Mouse (Mus musculus) cortical plate, adult 2 months (tissue): Measurements from ENCODE around the gene Klf3. TPM values are rescaled to one million over a fixed set of nuclear protein-coding genes. Genes with fewer than 3 reads are reported as not detected.
"Not testable (repeated sequence)": the region's sequence is repeated elsewhere in the genome, so short reads cannot be mapped to it uniquely, and the experiment has no call there.

Experiments used
- H3K27ac ChIP-seq: fragments of 200-500 bp; 2 replicates; pipeline ENCODE4 v1.5.1; 2012; ENCODE audit warnings: low read length, control low read depth, inconsistent platforms; ENCODE audit not compliant: insufficient read depth
- H3K4me1 ChIP-seq: fragments of 200-500 bp; 2 replicates; pipeline ENCODE4 v1.6.1; 2011; ENCODE audit warnings: low read length; ENCODE audit not compliant: control insufficient read depth, insufficient read depth
- H3K4me3 ChIP-seq: fragments of 200-500 bp; 2 replicates; pipeline ENCODE4 v1.5.1; 2011; ENCODE audit warnings: mild to moderate bottlenecking, low read length, control low read depth; ENCODE audit not compliant: insufficient read depth
- CTCF ChIP-seq: fragments of 200-500 bp; IDR thresholded peaks from 2 replicates; pipeline ENCODE4 v1.5.1; 2011; ENCODE audit warnings: mild to moderate bottlenecking, control low read depth, low read length; ENCODE audit not compliant: insufficient read depth; ENCODE audit errors: extremely low read depth
- POLR2A ChIP-seq: fragments of 200-500 bp; IDR thresholded peaks from 2 replicates; pipeline ENCODE4 v1.6.1; 2011; ENCODE audit warnings: mild to moderate bottlenecking, low read length, control low read depth; ENCODE audit not compliant: insufficient read depth; ENCODE audit errors: extremely low read depth
- polyA plus RNA-seq: library from polyadenylated mRNA; depleted of rRNA; stranded (reverse); fragments of >200 nt; gene quantifications from 2 replicates; pipeline ENCODE4 v1.2.3, GENCODE M21; 2012; rRNA removed

The Klf3 gene
- polyA plus RNA-seq, 1 experiment = 18.7 TPM

DNA sequence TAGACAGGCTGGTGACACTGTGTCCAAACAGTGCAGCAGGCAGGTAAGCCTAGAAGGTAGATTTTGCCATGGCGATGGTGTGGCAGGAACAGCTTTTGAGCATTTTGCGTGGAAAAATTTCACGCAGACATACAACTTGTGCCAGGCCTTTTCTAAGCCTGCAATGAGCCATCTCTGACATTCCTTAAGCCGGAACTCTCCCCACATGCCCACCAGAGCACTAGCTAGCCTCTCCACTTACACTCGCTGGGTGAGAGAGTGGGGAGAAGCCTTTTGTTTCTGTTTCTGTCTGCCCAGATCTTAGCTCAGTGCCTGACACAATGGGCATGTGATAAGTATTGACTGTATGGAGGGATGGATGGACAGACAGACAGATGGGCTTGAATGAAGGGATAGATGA lies 64.4 kb downstream of the Klf3 start:
- TF ChIP-seq CTCF (no peak), POLR2A (no peak)
- Histone ChIP-seq H3K4me1 (no peaks in the 10 kb centered on the region), H3K4me3 (no peak overlapping the region)

DNA sequence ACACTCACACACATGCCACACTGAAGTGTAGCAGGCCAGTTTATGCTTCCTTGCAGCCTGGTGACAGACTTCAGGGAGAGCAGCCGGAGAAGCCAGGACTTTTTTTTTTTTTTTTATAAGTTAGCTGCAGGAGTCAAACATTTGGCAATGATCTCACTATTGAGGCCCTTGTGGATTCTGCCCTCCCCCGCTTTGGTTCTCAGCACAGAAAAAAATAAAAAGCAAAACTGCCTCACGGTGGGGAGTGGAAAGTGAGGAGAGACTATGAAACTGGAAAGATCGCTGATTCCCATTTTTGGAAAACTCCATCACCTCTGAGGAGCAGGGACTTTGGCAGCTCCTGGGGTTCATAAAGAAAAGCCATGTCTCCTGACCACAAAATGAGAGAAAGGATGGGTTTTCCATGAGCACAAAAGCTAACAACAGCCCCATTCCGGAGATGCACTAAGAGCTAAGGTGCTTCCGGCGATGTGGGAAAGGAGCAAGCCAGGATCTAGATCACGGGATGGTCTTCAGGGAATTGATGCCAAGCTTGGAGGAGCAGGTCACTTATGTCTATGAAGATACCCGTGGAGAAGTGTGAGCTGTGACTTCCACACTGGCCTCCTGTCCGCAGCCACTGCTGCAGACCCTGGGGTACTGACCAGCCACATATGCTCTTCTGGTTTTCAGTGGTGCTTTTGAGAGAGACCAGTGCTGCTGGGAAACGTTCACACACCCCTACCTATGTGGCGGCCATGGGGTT lies 73.1 kb downstream of the Klf3 start:
- Histone ChIP-seq H3K27ac (no peak overlapping the region), H3K4me3 (no peak overlapping the region)
- TF ChIP-seq CTCF (no peak), POLR2A (no peak)

More for the DNA sequence above, 64.4 kb downstream of the Klf3 start:
- H3K27ac ChIP-seq = no peak overlapping the region

DNA sequence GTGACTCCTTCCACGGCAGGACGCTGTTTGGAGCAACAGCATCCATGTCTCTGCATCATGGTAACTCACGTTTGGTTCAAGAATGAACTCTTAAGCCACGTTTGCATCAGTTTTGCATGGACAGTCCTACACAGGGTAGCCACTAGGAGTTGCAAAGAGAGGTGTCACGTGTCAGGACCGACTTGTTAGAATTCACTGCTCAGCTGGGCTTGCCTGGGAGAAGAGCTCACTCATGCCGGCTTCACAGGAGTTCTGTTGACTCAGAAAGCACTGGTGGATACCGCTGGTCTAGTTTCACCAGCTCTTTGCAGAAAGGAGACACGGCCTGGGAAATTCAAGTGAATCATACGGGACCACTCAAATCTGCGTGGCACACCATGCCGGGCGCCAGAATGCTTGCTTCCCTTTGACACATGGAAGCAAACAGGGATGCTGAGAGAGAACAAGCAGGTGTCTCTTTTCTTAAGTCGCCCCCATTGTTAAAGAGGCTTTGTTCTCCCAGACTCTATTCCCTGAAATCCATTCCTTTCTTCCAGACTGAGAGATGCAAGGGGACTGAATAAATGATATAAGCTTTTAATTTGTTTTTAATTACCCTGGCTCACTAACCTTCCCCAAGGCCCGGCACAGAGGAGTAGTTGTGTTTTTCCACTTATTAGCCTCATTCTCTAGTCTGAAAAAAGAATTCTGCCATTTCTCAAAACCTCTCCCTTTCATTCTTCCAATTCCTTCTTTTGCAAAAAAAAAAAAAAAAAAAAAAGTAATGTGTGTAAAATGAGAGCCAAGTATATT lies 74.2 kb downstream of the Klf3 start:
- H3K27ac ChIP-seq = no peak overlapping the region
- no peak for TF ChIP-seq POLR2A
- TF ChIP-seq CTCF = no peak
- H3K4me1 ChIP-seq = peaks cover 3% of the 10 kb centered on the region; the same call in 1 of the 2 replicates
- no peak overlapping the region for H3K4me3 ChIP-seq

More for the DNA sequence above, 73.1 kb downstream of the Klf3 start:
- peaks cover 3% of the 10 kb centered on the region; the same call in 1 of the 2 replicates for H3K4me1 ChIP-seq

DNA sequence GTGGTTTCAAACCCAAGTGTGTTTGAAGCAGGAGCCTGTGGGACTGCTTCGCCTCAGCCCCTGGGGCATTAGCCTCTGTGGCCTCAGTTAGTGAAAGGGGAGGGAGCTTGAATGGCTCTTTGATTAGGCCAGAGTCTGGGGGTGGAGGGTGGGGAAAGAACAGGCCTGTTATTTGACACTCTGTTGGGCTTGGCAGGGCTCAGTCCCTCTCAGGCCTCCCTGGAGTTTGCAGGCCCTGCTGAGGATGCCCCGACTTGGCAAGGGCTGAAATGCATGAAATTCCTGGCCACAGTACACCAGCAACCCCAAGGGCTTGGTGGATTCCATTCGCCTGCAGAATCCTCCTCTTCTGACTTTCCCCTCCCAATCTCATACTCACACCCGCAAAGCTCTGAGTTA lies 74.8 kb downstream of the Klf3 start:
- H3K4me1 ChIP-seq = peaks cover 3% of the 10 kb centered on the region; the same call in 1 of the 2 replicates
- H3K27ac ChIP-seq = no peak overlapping the region
- H3K4me3 ChIP-seq = no peak overlapping the region
- TF ChIP-seq CTCF (no peak), POLR2A (no peak)

GRCm38 (mm10) chr5:64878526-64878925 lies 75.3 kb downstream of the Klf3 start:
- TF ChIP-seq CTCF (no peak), POLR2A (no peak)
- no peak overlapping the region for H3K27ac ChIP-seq
- H3K4me1 ChIP-seq = peaks cover 3% of the 10 kb centered on the region; the same call in 1 of the 2 replicates
- H3K4me3 ChIP-seq = no peak overlapping the region

DNA sequence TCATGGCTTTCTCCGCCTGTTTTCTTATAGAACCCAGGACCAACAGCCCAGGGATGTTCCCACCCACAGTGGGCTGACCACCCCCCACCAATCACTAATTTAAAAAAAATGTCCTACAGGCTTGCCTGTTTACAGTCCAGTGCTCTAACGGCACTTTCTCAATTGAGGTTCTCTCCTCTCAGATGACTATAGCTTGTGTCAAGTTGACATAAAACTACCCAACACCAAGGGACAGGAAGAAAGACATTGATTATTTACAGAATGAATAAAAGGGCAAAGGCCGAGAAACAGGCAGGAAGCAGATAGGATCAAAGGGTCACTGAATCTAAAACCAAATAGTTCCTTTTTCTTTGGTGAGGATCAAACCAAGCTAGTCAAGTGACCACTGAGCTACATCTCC lies 76.1 kb downstream of the Klf3 start:
- no peak for TF ChIP-seq POLR2A
- no peak for TF ChIP-seq CTCF
- H3K4me3 ChIP-seq = no peak overlapping the region
- no peak overlapping the region for H3K27ac ChIP-seq
- peaks cover 3% of the 10 kb centered on the region; the same call in 1 of the 2 replicates for H3K4me1 ChIP-seq

- not testable (repeated sequence) for H3K27ac ChIP-seq, H3K4me3 ChIP-seq, H3K4me1 ChIP-seq
Observed at GRCm38 (mm10) chr5:64881559-64881958, 78.4 kb downstream of the Klf3 start.

GRCm38 (mm10) chr5:64881976-64882375 lies 78.8 kb downstream of the Klf3 start:
- not testable (repeated sequence) for H3K4me1 ChIP-seq, H3K4me3 ChIP-seq, H3K27ac ChIP-seq

Other genes starting within 250 kb of the Klf3 start
- 0.63 and 1.0 TPM in 2 replicates for gene Tlr1, start 130.2 kb downstream of the Klf3 start, polyA plus RNA-seq
- 0.72 and 1.1 TPM in 2 replicates for gene Tlr6, start 156.7 kb downstream of the Klf3 start, polyA plus RNA-seq
- 7.4 and 8.1 TPM in 2 replicates for gene Fam114a1, start 166.7 kb downstream of the Klf3 start, polyA plus RNA-seq